In the genomic region with DNA sequence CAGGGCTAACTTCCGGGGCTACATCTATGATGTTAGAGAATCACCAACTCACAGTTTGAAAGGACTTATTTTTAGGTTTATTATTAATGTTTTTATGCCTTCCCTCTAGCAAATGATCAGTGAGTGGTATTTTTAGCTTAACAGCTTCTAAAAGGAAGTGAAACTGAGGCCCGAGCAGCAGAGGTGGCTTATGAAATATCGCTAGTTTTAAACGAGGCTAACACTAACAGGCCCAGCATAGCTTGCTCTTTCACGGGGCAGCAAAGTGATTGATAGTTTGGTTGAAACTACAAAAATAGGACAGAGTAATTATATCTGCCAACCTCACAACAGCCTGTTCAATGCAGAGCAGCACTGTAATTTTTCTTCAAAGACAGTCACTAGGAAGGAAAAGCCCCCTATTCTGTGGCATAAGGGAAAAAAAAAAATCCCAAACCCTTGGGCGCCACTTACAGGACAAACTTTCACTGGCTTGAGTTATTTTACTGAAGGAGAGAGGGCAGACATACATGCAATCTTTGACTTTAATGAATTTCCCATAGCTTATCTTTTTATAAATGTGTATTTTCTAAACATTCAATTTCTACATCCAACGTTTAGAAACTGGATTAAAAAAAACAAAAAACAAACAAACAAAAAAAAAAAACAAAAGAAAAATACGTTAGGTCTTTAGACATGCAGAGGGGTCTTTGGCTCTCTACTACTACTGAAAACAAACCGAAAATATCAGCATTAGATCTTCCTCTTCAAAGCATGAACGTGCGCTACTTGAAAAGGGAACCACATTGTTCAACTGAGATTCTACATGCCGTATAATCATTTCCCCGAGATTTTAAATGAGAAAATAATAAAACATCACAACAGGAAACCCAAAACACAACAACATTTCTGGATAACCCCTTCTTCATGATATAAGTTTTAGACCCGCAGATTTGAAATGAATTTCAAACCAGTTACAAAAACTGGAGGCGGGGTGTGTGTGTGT, we compare ENCODE assay signal across 9 mouse cellular contexts. TPM values are rescaled to one million over a fixed set of nuclear protein-coding genes. Genes with fewer than 3 reads are reported as not detected.
DNase-seq lines count a peak whose midpoint lies in the region; ATAC-seq and TF ChIP-seq lines count a peak whose summit lies in the region.
"Had no signal": no experiment of that assay in that cellular context is flagged by ENCODE, and none has a peak within 500 bp of the region (broad histone marks: within the 10 kb centered on the region; RNA-seq: fewer than 3 reads in every experiment).

No protein-coding gene starts in this region.

- DNase-seq in hindbrain, embryonic 14.5 days (ENCODE audit: low spot score): peak; percentile 41
- DNase-seq in hindbrain, embryonic 10.5 days (ENCODE audit: low spot score): no peak
- DNase-seq in G1E (ENCODE audit: low spot score): no peak
- DNase-seq in forebrain, postnatal 0 days: peak; percentile 39
- DNase-seq in layer of hippocampus, adult 9-10 months (ENCODE audit: low spot score): no peak
- no peak for DNase-seq in T-cell, adult 2 months (ENCODE audit: low spot score)
- DNase-seq in frontal cortex, adult 2 months (ENCODE audit: extremely low spot score in 1 of 2, low spot score in 1 of 2): no peak
- DNase-seq: spleen, adult 18-20 months had no signal

- H3K4me2 ChIP-seq in hindbrain, embryonic 14.5 days (replicated peaks): peak overlapping the region; percentile 93
- H3K4me2 ChIP-seq in forebrain, postnatal 0 days (ENCODE audit: low read depth): peak overlapping the region; percentile 84

- TF ChIP-seq CTCF in G1E (IDR thresholded peaks at IDR 0.05; ENCODE audit: low read depth, low read length): no peak
- TF ChIP-seq CTCF in forebrain, postnatal 0 days (IDR thresholded peaks at IDR 0.05; ENCODE audit: low read depth): peak; percentile 52

- WGBS in hindbrain, embryonic 14.5 days: 61% methylated on average over 15 of the region's 15 CpGs
- 69% methylated on average over 15 of the region's 15 CpGs for whole genome bisulfite sequencing in hindbrain, embryonic 10.5 days
- WGBS in forebrain, postnatal 0 days: 50% methylated on average over 15 of the region's 15 CpGs

- no peaks in the 10 kb centered on the region for H3K27me3 ChIP-seq in hindbrain, embryonic 14.5 days (ENCODE audit: control insufficient read depth, insufficient read depth, low read length)
- peaks cover 18% of the 10 kb centered on the region for H3K27me3 ChIP-seq in hindbrain, embryonic 10.5 days (ENCODE audit: insufficient read depth, poor library complexity, severe bottlenecking)
- H3K27me3 ChIP-seq in G1E (ENCODE audit: insufficient read depth, low read length): peaks cover 8% of the 10 kb centered on the region; the same call in 1 of the 2 replicates
- H3K27me3 ChIP-seq in forebrain, postnatal 0 days (ENCODE audit: insufficient read depth, low read length): 0 out of 2 replicates have a peak, but pooled peaks cover 5% of the 10 kb centered on the region
- peaks cover 41% of the 10 kb centered on the region for H3K27me3 ChIP-seq in megakaryocyte, embryonic 14.5 days (replicated peaks)

- no peaks in the 10 kb centered on the region for H3K36me3 ChIP-seq in hindbrain, embryonic 14.5 days (replicated peaks; ENCODE audit: control insufficient read depth, insufficient read depth)
- H3K36me3 ChIP-seq in hindbrain, embryonic 10.5 days: no peaks in the 10 kb centered on the region
- peaks cover 28% of the 10 kb centered on the region for H3K36me3 ChIP-seq in G1E (replicated peaks)
- no peaks in the 10 kb centered on the region for H3K36me3 ChIP-seq in forebrain, postnatal 0 days (ENCODE audit: insufficient read depth)
- H3K36me3 ChIP-seq in megakaryocyte, embryonic 14.5 days (replicated peaks; ENCODE audit: low read length): no peaks in the 10 kb centered on the region

- no peak for ATAC-seq in hindbrain, embryonic 14.5 days (ENCODE audit: low FRiP score)
- ATAC-seq in G1E (ENCODE audit: extremely low read depth, insufficient number of reproducible peaks, low FRiP score, poor library complexity, severe bottlenecking): no peak
- no peak for ATAC-seq in forebrain, postnatal 0 days

- H3K4me3 ChIP-seq in hindbrain, embryonic 14.5 days (replicated peaks; ENCODE audit: low read length): peak overlapping the region; percentile 96
- no peak overlapping the region for H3K4me3 ChIP-seq in hindbrain, embryonic 10.5 days
- peak overlapping the region; percentile 16; the same call in 1 of the 2 replicates for H3K4me3 ChIP-seq in G1E (ENCODE audit: low read depth, low read length)
- H3K4me3 ChIP-seq in forebrain, postnatal 0 days (ENCODE audit: low read depth, low read length): peak overlapping the region; percentile 88; the same call in 1 of the 2 replicates
- peak overlapping the region; percentile 85 for H3K4me3 ChIP-seq in megakaryocyte, embryonic 14.5 days (replicated peaks)

- peaks cover 25% of the 10 kb centered on the region for H3K4me1 ChIP-seq in hindbrain, embryonic 14.5 days (replicated peaks; ENCODE audit: control insufficient read depth, insufficient read depth, low read length)
- H3K4me1 ChIP-seq in hindbrain, embryonic 10.5 days (replicated peaks): peaks cover 65% of the 10 kb centered on the region
- H3K4me1 ChIP-seq in G1E (ENCODE audit: insufficient read depth, low read depth, low read length): peaks cover 59% of the 10 kb centered on the region
- H3K4me1 ChIP-seq in forebrain, postnatal 0 days (ENCODE audit: insufficient read depth): no peaks in the 10 kb centered on the region
- H3K4me1 ChIP-seq in megakaryocyte, embryonic 14.5 days: peaks cover 40% of the 10 kb centered on the region

- peak overlapping the region; percentile 89; the same call in 1 of the 2 replicates for H3K9ac ChIP-seq in hindbrain, embryonic 14.5 days
- H3K9ac ChIP-seq in forebrain, postnatal 0 days: no peak overlapping the region

- H3K27ac ChIP-seq in hindbrain, embryonic 14.5 days: no peak overlapping the region
- H3K27ac ChIP-seq in hindbrain, embryonic 10.5 days: no peak overlapping the region
- H3K27ac ChIP-seq in forebrain, postnatal 0 days (ENCODE audit: low read depth, low read length): no peak overlapping the region

- H3K9me3 ChIP-seq in hindbrain, embryonic 14.5 days (ENCODE audit: control insufficient read depth, low read length): no peaks in the 10 kb centered on the region
- no peaks in the 10 kb centered on the region for H3K9me3 ChIP-seq in hindbrain, embryonic 10.5 days
- no peaks in the 10 kb centered on the region for H3K9me3 ChIP-seq in G1E (replicated peaks)
- H3K9me3 ChIP-seq in forebrain, postnatal 0 days (ENCODE audit: low read length): no peaks in the 10 kb centered on the region
- H3K9me3 ChIP-seq in megakaryocyte, embryonic 14.5 days: no peaks in the 10 kb centered on the region

RNA-seq across cellular contexts. Expression of a gene that starts 2.8 kb away (rescaled TPM):
- 14.0 and 14.7 TPM in 2 replicates for polyA plus RNA-seq in hindbrain, embryonic 14.5 days (2014; fragmentation: Nextera tagmentation; extraction: Ambion mirVana)
- 11.1 and 12.6 TPM in 2 replicates for polyA plus RNA-seq in hindbrain, embryonic 10.5 days (2016; fragmentation: Nextera tagmentation; extraction: Ambion mirVana)
- total RNA-seq in G1E (2014; fragmentation: Nextera tagmentation): 51.7 and 51.8 TPM in 2 replicates
- 74.5 and 99.2 TPM in 2 replicates for total RNA-seq in G1E (2017)
- polyA plus RNA-seq in G1E (2012): 23.7 and 24.6 TPM in 2 replicates
- total RNA-seq in forebrain, postnatal 0 days (2014; rRNA removed): 14.3 and 18.9 TPM in 2 replicates
- polyA plus RNA-seq in forebrain, postnatal 0 days (2015; fragmentation: Nextera tagmentation; extraction: Ambion mirVana): 4.0 and 7.0 TPM in 2 replicates
- 5.7 TPM in 1 of 2 replicates, not detected in the other for polyA plus RNA-seq in megakaryocyte, embryonic 14.5 days (2012; ENCODE audit: insufficient read depth, low replicate concordance)
- 28.7 and 35.3 TPM in 2 replicates for polyA plus RNA-seq in frontal cortex, adult 2 months (2012; rRNA removed)

Comparison
In these comparisons a context has a peak if more than half of its experiments do, and no peak if none do; other contexts are left out.
1. DNase-seq: peak in hindbrain, embryonic 14.5 days (single experiment) and forebrain, postnatal 0 days (single experiment); none in hindbrain, embryonic 10.5 days (single experiment), G1E (single experiment), layer of hippocampus, adult 9-10 months (single experiment), T-cell, adult 2 months (single experiment) and frontal cortex, adult 2 months (0 of 2).